Mouse (Mus musculus) CD4-positive naive resting alpha-beta T cell, adult 76 days (primary cell): ENCODE measurements around the gene Ret. TPM values are rescaled to one million over a fixed set of nuclear protein-coding genes. Genes with fewer than 3 reads are reported as not detected.

Source experiments
- total RNA-seq: library from RNA; stranded (reverse); gene quantifications from one replicate; pipeline ENCODE4 v1.2.4, GENCODE M21; 2023

The Ret gene
- 0.15 TPM for total RNA-seq

GRCm38 (mm10) chr6:118197440-118197975 is at the start of gene Ret:
Ret (minus strand) TSS chr6:118197718.

GRCm38 (mm10) chr6:118138731-118139709 is 58.5 kb downstream of the Ret start, which contains the start of gene Csgalnact2:
Csgalnact2 (minus strand) TSS chr6:118139140.

Other genes starting within 250 kb of the Ret start
- 0.38 TPM for gene Rasgef1a, start 186.3 kb downstream of the Ret start, total RNA-seq
- gene Csgalnact2, start 58.6 kb downstream of the Ret start, total RNA-seq: 16.3 TPM
- gene Bms1, start 221.8 kb upstream of the Ret start, total RNA-seq: 51.3 TPM